Comparison of ENCODE assay signal across 27 mouse cellular contexts in genomic region chr11:8944114-8944513, GRCm38 (mm10). TPM values are rescaled to one million over a fixed set of nuclear protein-coding genes. Genes with fewer than 3 reads are reported as not detected.
A peak's percentile ranks its signal among the peaks of the same experiment; 100 is the strongest.
DNase-seq lines count a peak whose midpoint lies in the region; ATAC-seq and TF ChIP-seq lines count a peak whose summit lies in the region.
"Had no signal": no experiment of that assay in that cellular context is flagged by ENCODE, and none has a peak within 500 bp of the region (broad histone marks: within the 10 kb centered on the region; RNA-seq: fewer than 3 reads in every experiment).

No protein-coding gene starts in this region.

- TF ChIP-seq CTCF in liver, embryonic 14.5 days (IDR thresholded peaks at IDR 0.05; ENCODE audit: low read depth): no peak

- H3K27ac ChIP-seq in liver, embryonic 11.5 days (ENCODE audit: low read depth, low read length): no peak overlapping the region
- no peak overlapping the region for H3K27ac ChIP-seq in liver, embryonic 14.5 days
- no peak overlapping the region for H3K27ac ChIP-seq in embryonic facial prominence, embryonic 10.5 days (replicated peaks)
- H3K27ac ChIP-seq in midbrain, embryonic 10.5 days (replicated peaks): no peak overlapping the region
- H3K27ac ChIP-seq: embryonic facial prominence, embryonic 12.5 days; embryonic facial prominence, embryonic 15.5 days; forebrain, embryonic 12.5 days; forebrain, embryonic 15.5 days; hindbrain, embryonic 10.5 days; hindbrain, embryonic 13.5 days; intestine, embryonic 15.5 days had no signal

- H3K9ac ChIP-seq in liver, embryonic 11.5 days (ENCODE audit: low read depth, low read length): no peak overlapping the region
- H3K9ac ChIP-seq in liver, embryonic 14.5 days (replicated peaks): no peak overlapping the region
- H3K9ac ChIP-seq: embryonic facial prominence, embryonic 12.5 days; embryonic facial prominence, embryonic 15.5 days; forebrain, embryonic 12.5 days; forebrain, embryonic 15.5 days; hindbrain, embryonic 13.5 days; intestine, embryonic 15.5 days had no signal

- no peak for DNase-seq in liver, embryonic 11.5 days (ENCODE audit: low spot score)
- no peak for DNase-seq in liver
- peak; percentile 17 to 47 (median 31) for DNase-seq in liver, embryonic 14.5 days (ENCODE audit: low read depth in 3 of 3, low spot score in 3 of 3)
- no peak for DNase-seq in embryonic facial prominence, embryonic 10.5 days (ENCODE audit: low spot score)
- no peak for DNase-seq in midbrain, embryonic 10.5 days (ENCODE audit: low spot score)
- DNase-seq: adrenal gland, adult 2 months; adrenal gland, postnatal 14 days; cerebellum, adult 11-12 months; cerebellum, adult 9-10 months; cerebellum, postnatal 14 days; gastrocnemius, postnatal 10 days; gastrocnemius, postnatal 36 days; heart, adult 11 months; heart, postnatal 36 days had no signal

- ATAC-seq in liver, embryonic 11.5 days (replicated peaks; ENCODE audit: low FRiP score): peak; percentile 73
- 0 out of 2 replicates have a peak, but pooled peaks have one; percentile 41 for ATAC-seq in erythroid progenitor cell, adult 5-6 weeks (replicated peaks; ENCODE audit: low FRiP score, poor library complexity, severe bottlenecking)
- peak; percentile 81 for ATAC-seq in liver, embryonic 14.5 days (ENCODE audit: insufficient read depth)
- ATAC-seq: CD4-positive, CD25-positive, alpha-beta regulatory T cell, adult 4 months; forebrain, embryonic 15.5 days; hindbrain, embryonic 16.5 days; intestine, embryonic 15.5 days had no signal

- peaks cover 3% of the 10 kb centered on the region; the same call in 1 of the 2 replicates for H3K4me1 ChIP-seq in liver, embryonic 11.5 days (replicated peaks; ENCODE audit: control insufficient read depth, insufficient read depth, low read length)
- peaks cover 0 to 8% of the 10 kb centered on the region in 2 experiments; a peak in 2 of 4 replicates for H3K4me1 ChIP-seq in liver, embryonic 14.5 days (replicated peaks; ENCODE audit: control insufficient read depth in 2 of 2, insufficient read depth in 2 of 2, low read length in 1 of 2)
- no peaks in the 10 kb centered on the region for H3K4me1 ChIP-seq in embryonic facial prominence, embryonic 10.5 days
- H3K4me1 ChIP-seq in midbrain, embryonic 10.5 days: no peaks in the 10 kb centered on the region
- H3K4me1 ChIP-seq: embryonic facial prominence, embryonic 12.5 days; embryonic facial prominence, embryonic 15.5 days; forebrain, embryonic 12.5 days; forebrain, embryonic 15.5 days; hindbrain, embryonic 13.5 days; intestine, embryonic 15.5 days had no signal

- no peaks in the 10 kb centered on the region for H3K9me3 ChIP-seq in liver, embryonic 11.5 days (ENCODE audit: control insufficient read depth, low read length)
- H3K9me3 ChIP-seq in liver, embryonic 14.5 days (ENCODE audit: control insufficient read depth, low read length): no peaks in the 10 kb centered on the region
- H3K9me3 ChIP-seq in embryonic facial prominence, embryonic 10.5 days: no peaks in the 10 kb centered on the region
- H3K9me3 ChIP-seq in midbrain, embryonic 10.5 days (replicated peaks): no peaks in the 10 kb centered on the region
- H3K9me3 ChIP-seq: embryonic facial prominence, embryonic 12.5 days; embryonic facial prominence, embryonic 15.5 days; forebrain, embryonic 12.5 days; forebrain, embryonic 15.5 days; hindbrain, embryonic 10.5 days; hindbrain, embryonic 13.5 days; intestine, embryonic 15.5 days had no signal

- H3K27me3 ChIP-seq in liver, embryonic 11.5 days (replicated peaks; ENCODE audit: control insufficient read depth, insufficient read depth, low read length): no peaks in the 10 kb centered on the region
- no peaks in the 10 kb centered on the region for H3K27me3 ChIP-seq in liver, embryonic 14.5 days (ENCODE audit: control insufficient read depth, insufficient read depth, low read length)
- H3K27me3 ChIP-seq in embryonic facial prominence, embryonic 10.5 days (replicated peaks; ENCODE audit: low read depth, poor library complexity, severe bottlenecking): no peaks in the 10 kb centered on the region
- H3K27me3 ChIP-seq in midbrain, embryonic 10.5 days (ENCODE audit: low read depth, poor library complexity, severe bottlenecking): no peaks in the 10 kb centered on the region
- H3K27me3 ChIP-seq: embryonic facial prominence, embryonic 12.5 days; embryonic facial prominence, embryonic 15.5 days; forebrain, embryonic 12.5 days; forebrain, embryonic 15.5 days; hindbrain, embryonic 13.5 days; intestine, embryonic 15.5 days had no signal

- no peak overlapping the region for H3K4me2 ChIP-seq in liver, embryonic 11.5 days
- peak overlapping the region; percentile 14; the same call in 1 of the 2 replicates for H3K4me2 ChIP-seq in liver, embryonic 14.5 days (ENCODE audit: low read depth)
- H3K4me2 ChIP-seq: embryonic facial prominence, embryonic 12.5 days; embryonic facial prominence, embryonic 15.5 days; forebrain, embryonic 12.5 days; forebrain, embryonic 15.5 days; hindbrain, embryonic 13.5 days; intestine, embryonic 15.5 days had no signal

- H3K36me3 ChIP-seq in liver, embryonic 11.5 days (ENCODE audit: control insufficient read depth, insufficient read depth, low read length): no peaks in the 10 kb centered on the region
- no peaks in the 10 kb centered on the region for H3K36me3 ChIP-seq in liver, embryonic 14.5 days (replicated peaks; ENCODE audit: control insufficient read depth, insufficient read depth, low read depth)
- H3K36me3 ChIP-seq in embryonic facial prominence, embryonic 10.5 days (replicated peaks): no peaks in the 10 kb centered on the region
- no peaks in the 10 kb centered on the region for H3K36me3 ChIP-seq in midbrain, embryonic 10.5 days
- H3K36me3 ChIP-seq: embryonic facial prominence, embryonic 12.5 days; embryonic facial prominence, embryonic 15.5 days; forebrain, embryonic 12.5 days; forebrain, embryonic 15.5 days; hindbrain, embryonic 10.5 days; hindbrain, embryonic 13.5 days; intestine, embryonic 15.5 days had no signal

- peak; percentile 66 for TF ChIP-seq EP300 in liver, embryonic 14.5 days (IDR thresholded peaks at IDR 0.05; ENCODE audit: low read depth)

- H3K4me3 ChIP-seq in liver, embryonic 11.5 days (ENCODE audit: low read depth, low read length): no peak overlapping the region
- no peak overlapping the region for H3K4me3 ChIP-seq in liver, embryonic 14.5 days (ENCODE audit: insufficient read depth in 1 of 2, low read depth in 2 of 2, low read length in 2 of 2)
- no peak overlapping the region for H3K4me3 ChIP-seq in embryonic facial prominence, embryonic 10.5 days
- H3K4me3 ChIP-seq in midbrain, embryonic 10.5 days: no peak overlapping the region
- H3K4me3 ChIP-seq: embryonic facial prominence, embryonic 12.5 days; embryonic facial prominence, embryonic 15.5 days; forebrain, embryonic 12.5 days; forebrain, embryonic 15.5 days; hindbrain, embryonic 10.5 days; hindbrain, embryonic 13.5 days; intestine, embryonic 15.5 days had no signal

- 51% methylated on average over 4 of the region's 4 CpGs for WGBS in liver, embryonic 11.5 days
- 25% methylated on average over 4 of the region's 4 CpGs for WGBS in liver, embryonic 14.5 days (ENCODE audit: insufficient replicate concordance)
- 79% methylated on average over 4 of the region's 4 CpGs for WGBS in embryonic facial prominence, embryonic 10.5 days
- 86% methylated on average over 4 of the region's 4 CpGs for WGBS in midbrain, embryonic 10.5 days

RNA-seq across cellular contexts. Expression of gene Pkd1l1, which starts 29.0 kb away (rescaled TPM):
- 0.10 and 0.18 TPM in 2 replicates for polyA plus RNA-seq in liver, embryonic 11.5 days (2014; fragmentation: Nextera tagmentation; extraction: Ambion mirVana)
- total RNA-seq in erythroid progenitor cell, adult 5-6 weeks (2015; ENCODE audit: low replicate concordance): 4.7 and 5.4 TPM in 2 replicates
- total RNA-seq in erythroid progenitor cell, adult 5-6 weeks (2017; ENCODE audit: low replicate concordance): 1.7 and 7.8 TPM in 2 replicates
- 0.22 and 0.23 TPM in 2 replicates for polyA plus RNA-seq in liver, embryonic 14.5 days (2012; rRNA removed)
- polyA plus RNA-seq in liver, embryonic 14.5 days (2014; fragmentation: Nextera tagmentation; extraction: Ambion mirVana): 0.08 and 0.11 TPM in 2 replicates
- polyA plus RNA-seq in embryonic facial prominence, embryonic 10.5 days (2016; fragmentation: Nextera tagmentation; extraction: Ambion mirVana): 0.07 and 0.08 TPM in 2 replicates
- polyA plus RNA-seq in midbrain, embryonic 10.5 days (2016; fragmentation: Nextera tagmentation; extraction: Ambion mirVana): 0.05 and 0.07 TPM in 2 replicates
- total RNA-seq: gastrocnemius, adult 18-20 months; gastrocnemius, postnatal 36 days; heart, adult 8-10 months; heart, postnatal 36 days; MEL had no signal

Comparison
In these comparisons a context has a peak if more than half of its experiments do, and no peak if none do; other contexts are left out.
1. DNase-seq: peak in liver, embryonic 14.5 days (3 of 3); none in liver, embryonic 11.5 days (single experiment), liver (single experiment), embryonic facial prominence, embryonic 10.5 days (single experiment) and midbrain, embryonic 10.5 days (single experiment).
2. Peak in every context shown above with its lines, with median percentiles within 50 percentile points of each other: ATAC-seq.